Mouse (Mus musculus) kidney, postnatal 0 days (tissue): ENCODE data around the gene Fam57b. TPM values are rescaled to one million over a fixed set of nuclear protein-coding genes. Genes with fewer than 3 reads are reported as not detected.

Experiments used
- ATAC-seq: fragments of 200-750 bp; cut with Nextera tagmentation; replicated peaks from 2 replicates; pipeline ENCODE4 v1.8.0; 2017; ENCODE audit warnings: low read depth, moderate number of reproducible peaks, moderate TSS enrichment, moderate library complexity; ENCODE audit not compliant: low FRiP score
- DNase-seq: peaks from one replicate; pipeline ENCODE4 v3.0.0-alpha.2; 2016; ENCODE audit warnings: low spot score
- H3K27ac ChIP-seq: fragments of 300-500 bp; sonication (generic); 2 replicates; pipeline ENCODE4 v1.5.1; 2014; ENCODE audit warnings: mild to moderate bottlenecking
- H3K27me3 ChIP-seq: fragments of 300-500 bp; sonication (generic); 2 replicates; pipeline ENCODE4 v1.6.1; 2014; ENCODE audit warnings: low read length, mixed read lengths; ENCODE audit not compliant: insufficient read depth
- H3K36me3 ChIP-seq: fragments of 300-500 bp; sonication (generic); 2 replicates; pipeline ENCODE4 v1.6.1; 2014; ENCODE audit warnings: low read length, mixed read lengths; ENCODE audit not compliant: insufficient read depth
- H3K4me1 ChIP-seq: fragments of 300-500 bp; sonication (generic); replicated peaks from 2 replicates; pipeline ENCODE4 v1.6.1; 2014; ENCODE audit warnings: antibody characterized with exemption, low read length, mixed read lengths; ENCODE audit not compliant: insufficient read depth
- H3K4me2 ChIP-seq: fragments of 300-500 bp; sonication (generic); 2 replicates; pipeline ENCODE4 v1.6.1; 2014; ENCODE audit warnings: mild to moderate bottlenecking, low read length, moderate library complexity, mixed read lengths
- H3K4me3 ChIP-seq: fragments of 300-500 bp; sonication (generic); replicated peaks from 2 replicates; pipeline ENCODE4 v1.5.1; 2014; ENCODE audit warnings: low read depth, low read length
- H3K9ac ChIP-seq: fragments of 300-500 bp; sonication (generic); 2 replicates; pipeline ENCODE4 v1.6.1; 2014; ENCODE audit warnings: low read depth, low read length
- H3K9me3 ChIP-seq: fragments of 300-500 bp; sonication (generic); replicated peaks from 2 replicates; pipeline ENCODE4 v1.6.1; 2016; ENCODE audit warnings: low read length, inconsistent platforms, mixed read lengths
- CTCF ChIP-seq: IDR thresholded peaks from 2 replicates; pipeline ENCODE4 v1.5.1; 2016; ENCODE audit warnings: antibody characterized with exemption, low read depth, mild to moderate bottlenecking, moderate library complexity
- WGBS: fragments of 180-500 bp; shearing (Covaris S2); extraction: QIAGEN DNeasy Blood & Tissue Kit; methylation state at CpG from one replicate; pipeline ENCODE4 v1.1.7; 2014; 5-methylcytosine and 5-hydroxymethylcytosine counted together
- polyA plus RNA-seq: library from polyadenylated mRNA; unstranded; fragments of >200 nt; fragmentation: Nextera tagmentation; extraction: Ambion mirVana; gene quantifications from 2 replicates; pipeline ENCODE4 v1.2.1, GENCODE M21; 2015

Fam57b gene
- polyA plus RNA-seq = 0.11 and 0.14 TPM in 2 replicates

- WGBS = 20% methylated on average over 21 of the region's 21 CpGs
- ATAC-seq (no peak), DNase-seq (peak; percentile 46)
- H3K4me1 ChIP-seq = peaks cover 7% of the 10 kb centered on the region
- peak within 1 kb of the TSS; percentile 71 for H3K4me2 ChIP-seq
- H3K9me3 ChIP-seq = no peaks in the 10 kb centered on the region
- H3K36me3 ChIP-seq = peaks cover 25% of the 10 kb centered on the region
- H3K27ac ChIP-seq = peak within 1 kb of the TSS; percentile 96
- no peaks in the 10 kb centered on the region for H3K27me3 ChIP-seq
- H3K4me3 ChIP-seq = peak within 1 kb of the TSS; percentile 75
- H3K9ac ChIP-seq = peak within 1 kb of the TSS; percentile 86
- TF ChIP-seq CTCF = no peak
Measured at GRCm38 (mm10) chr7:126797411-126798126, at the start of gene Fam57b. Gene Fam57b (plus strand): TSS chr7:126797668.

- H3K9ac ChIP-seq = no peak overlapping the region
- no peak for ATAC-seq
- no peak overlapping the region for H3K4me3 ChIP-seq
- no peaks in the 10 kb centered on the region for H3K36me3 ChIP-seq
- no peak for TF ChIP-seq CTCF
- H3K4me2 ChIP-seq = no peak overlapping the region
- no peaks in the 10 kb centered on the region for H3K9me3 ChIP-seq
- no peak for DNase-seq
- no peaks in the 10 kb centered on the region for H3K27me3 ChIP-seq
- 76% methylated on average over 7 of the region's 7 CpGs for WGBS
- H3K27ac ChIP-seq = no peak overlapping the region
- no peaks in the 10 kb centered on the region for H3K4me1 ChIP-seq
Measured at GRCm38 (mm10) chr7:126748824-126749223, 48.6 kb upstream of the Fam57b start.

DNA sequence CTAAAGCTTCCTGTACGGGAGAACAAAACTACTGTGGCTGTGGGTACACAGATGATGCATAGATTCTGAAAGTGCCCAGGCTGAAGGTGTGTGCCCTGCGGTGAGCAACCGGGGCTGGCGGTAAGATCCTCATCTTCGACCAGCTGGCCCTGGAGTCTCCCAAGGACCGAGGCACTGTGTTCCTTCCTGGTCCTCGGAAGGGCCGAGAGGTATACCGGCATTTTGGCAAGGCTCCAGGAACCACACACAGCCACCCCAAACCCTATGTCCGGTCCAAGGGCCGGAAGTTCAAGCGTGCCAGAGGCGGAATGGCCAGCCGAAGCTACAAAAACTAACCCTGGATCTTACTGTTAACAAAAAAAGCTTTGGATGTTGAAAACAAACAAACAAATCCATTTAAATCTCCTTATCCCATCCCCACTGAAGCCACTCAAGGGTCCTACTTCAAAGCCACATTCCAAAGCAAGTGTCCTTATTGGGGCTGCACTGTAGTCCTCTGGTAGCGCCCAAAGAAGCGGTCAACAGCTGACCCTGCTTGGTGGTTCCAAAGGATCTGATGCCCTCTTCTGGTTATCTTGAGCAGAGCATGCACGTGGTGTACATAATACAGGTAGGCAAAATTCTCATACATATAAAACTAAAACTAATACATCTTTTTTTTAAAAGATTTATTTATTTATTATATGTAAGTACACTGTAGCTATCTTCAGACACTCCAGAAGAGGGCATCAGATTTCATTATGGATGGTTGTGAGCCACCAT lies 47.7 kb upstream of the Fam57b start:
- 90% methylated on average over 17 of the region's 17 CpGs for WGBS
- Histone ChIP-seq H3K9me3 (no peaks in the 10 kb centered on the region), H3K27me3 (no peaks in the 10 kb centered on the region), H3K9ac (no peak overlapping the region), H3K4me2 (no peak overlapping the region), H3K4me3 (no peak overlapping the region), H3K36me3 (no peaks in the 10 kb centered on the region), H3K4me1 (no peaks in the 10 kb centered on the region), H3K27ac (no peak overlapping the region)
- no peak for DNase-seq
- peak; percentile 19; the same call in 1 of the 2 replicates for TF ChIP-seq CTCF
- no peak for ATAC-seq

GRCm38 (mm10) chr7:126754866-126755265 lies 42.6 kb upstream of the Fam57b start:
- Histone ChIP-seq H3K4me1 (no peaks in the 10 kb centered on the region), H3K27me3 (no peaks in the 10 kb centered on the region), H3K4me2 (peak overlapping the region; percentile 29; the same call in 1 of the 2 replicates), H3K9ac (no peak overlapping the region; the same call in 1 of the 2 replicates), H3K36me3 (no peaks in the 10 kb centered on the region), H3K27ac (0 out of 2 replicates have a peak overlapping the region, but pooled peaks have one; percentile 37), H3K4me3 (no peak overlapping the region), H3K9me3 (no peaks in the 10 kb centered on the region)
- under 1% methylated on average over 9 of the region's 9 CpGs for WGBS
- peak; percentile 91 for TF ChIP-seq CTCF
- ATAC-seq = peak; percentile 60
- peak; percentile 92 for DNase-seq

- no peak for DNase-seq
- peaks cover 16% of the 10 kb centered on the region; the same call in 1 of the 2 replicates for H3K36me3 ChIP-seq
- H3K9ac ChIP-seq = no peak overlapping the region
- TF ChIP-seq CTCF = no peak
- H3K4me1 ChIP-seq = peaks cover 9% of the 10 kb centered on the region; the same call in 1 of the 2 replicates
- WGBS = 66% methylated on average over 7 of the region's 7 CpGs
- H3K9me3 ChIP-seq = no peaks in the 10 kb centered on the region
- H3K4me3 ChIP-seq = no peak overlapping the region
- no peak overlapping the region for H3K27ac ChIP-seq
- no peaks in the 10 kb centered on the region for H3K27me3 ChIP-seq
- no peak for ATAC-seq
- H3K4me2 ChIP-seq = no peak overlapping the region
Measured at GRCm38 (mm10) chr7:126758539-126758938, 38.9 kb upstream of the Fam57b start.

DNA sequence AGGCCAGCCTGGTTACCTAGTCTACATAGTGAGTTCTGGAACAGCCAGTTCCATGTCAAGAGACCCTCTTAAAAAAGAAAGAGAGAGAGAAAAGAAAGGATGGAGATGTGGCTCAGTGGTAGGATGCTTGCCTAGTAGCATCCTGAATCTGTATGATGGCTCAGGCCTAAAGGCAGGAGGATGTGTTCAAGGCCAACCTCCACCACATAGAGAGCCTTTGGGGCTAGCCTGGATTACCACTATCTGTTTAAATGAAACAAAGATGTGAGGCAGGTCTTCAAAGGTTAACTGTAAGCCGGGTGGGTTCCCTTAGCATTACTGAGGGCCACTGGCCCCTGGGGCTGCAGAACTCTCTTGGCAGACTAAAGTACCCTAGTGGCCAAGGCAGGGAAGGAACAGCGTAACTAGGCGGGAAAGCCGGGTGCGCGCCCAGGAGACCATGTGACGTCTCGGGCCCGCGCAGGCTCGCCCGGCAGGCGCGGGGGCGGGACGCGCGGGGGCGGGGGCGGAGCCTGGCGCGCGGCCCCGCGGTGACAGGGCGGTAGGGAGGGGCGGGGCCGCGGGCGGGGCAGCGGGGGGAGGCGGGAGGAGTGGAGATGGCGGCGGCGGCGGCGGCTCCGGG lies 38.3 kb upstream of the Fam57b start, which contains the start of gene Mapk3:
TSS of gene Mapk3 (plus strand) at position 552 of the 622 bp plus-strand sequence.
- Histone ChIP-seq H3K4me1 (peaks cover 9% of the 10 kb centered on the region; the same call in 1 of the 2 replicates), H3K27ac (peak within 1 kb of the TSS; percentile 93), H3K4me2 (peak within 1 kb of the TSS; percentile 76), H3K27me3 (no peaks in the 10 kb centered on the region), H3K36me3 (peaks cover 22% of the 10 kb centered on the region), H3K9ac (peak within 1 kb of the TSS; percentile 81), H3K4me3 (peak within 1 kb of the TSS; percentile 87), H3K9me3 (no peaks in the 10 kb centered on the region)
- ATAC-seq (peak; percentile 64), DNase-seq (peak; percentile 96)
- WGBS = 2% methylated on average over 30 of the region's 38 CpGs
- TF ChIP-seq CTCF = peak; percentile 73
